Mouse (Mus musculus): ENCODE data around the gene Ttc28. TPM values are rescaled to one million over a fixed set of nuclear protein-coding genes. Genes with fewer than 3 reads are reported as not detected.

Gene Ttc28
- total RNA-seq, 1 experiment: 5.8 TPM

- Histone ChIP-seq H3K9me3 (ENCODE audit: control insufficient read depth, insufficient read depth, low read depth, low read length) (no peaks in the 10 kb centered on the region), H3K27ac (ENCODE audit: insufficient read depth, low read depth, low read length, poor library complexity, severe bottlenecking) (no peak overlapping the region), H3K36me3 (ENCODE audit: control insufficient read depth, insufficient read depth, low read length, poor library complexity, severe bottlenecking) (no peaks in the 10 kb centered on the region), H3K4me3 (ENCODE audit: insufficient read depth in 1 of 2, low read depth in 1 of 2, low read length in 2 of 2, poor library complexity in 1 of 2, severe bottlenecking in 1 of 2) (no peak overlapping the region), H3K4me1 (ENCODE audit: control insufficient read depth in 2 of 2, insufficient read depth in 2 of 2, low read length in 2 of 2, poor library complexity in 1 of 2) (peaks cover 0 to 4% of the 10 kb centered on the region in 2 experiments; a peak in 1 of 4 replicates), H3K9ac (ENCODE audit: insufficient read depth, low read depth, low read length, poor library complexity, severe bottlenecking) (no peak overlapping the region)
- DNase-seq (ENCODE audit: low read depth, low spot score): no peak
- in situ Hi-C loops (cut with MboI; ENCODE audit: low sequenced_read_pairs in 2 of 2, unreplicated experiment in 2 of 2): no loop called here
- no peak for TF ChIP-seq ZNF384 (IDR thresholded peaks at IDR 0.05; ENCODE audit: low read depth, low read length)
- no peak for TF ChIP-seq HCFC1 (IDR thresholded peaks at IDR 0.05; ENCODE audit: borderline replicate concordance, insufficient read depth, low read length)
- no peak for TF ChIP-seq ZC3H11A (IDR thresholded peaks at IDR 0.05; ENCODE audit: borderline replicate concordance, low read depth, low read length)
- no peak for TF ChIP-seq MAFK (IDR thresholded peaks at IDR 0.05; ENCODE audit: insufficient read depth, low read depth, low read length)
- TF ChIP-seq CHD2 (IDR thresholded peaks at IDR 0.05; ENCODE audit: low read depth, low read length): no peak
Measured at GRCm38 (mm10) chr5:111097233-111098160, 217.9 kb downstream of the Ttc28 start.

- no peak overlapping the region for H3K4me3 ChIP-seq (ENCODE audit: insufficient read depth in 1 of 2, low read depth in 1 of 2, low read length in 2 of 2, poor library complexity in 1 of 2, severe bottlenecking in 1 of 2)
- TF ChIP-seq ZNF384 (IDR thresholded peaks at IDR 0.05; ENCODE audit: low read depth, low read length) (no peak), HCFC1 (IDR thresholded peaks at IDR 0.05; ENCODE audit: borderline replicate concordance, insufficient read depth, low read length) (no peak), MAFK (IDR thresholded peaks at IDR 0.05; ENCODE audit: insufficient read depth, low read depth, low read length) (no peak), CHD2 (IDR thresholded peaks at IDR 0.05; ENCODE audit: low read depth, low read length) (no peak), ZC3H11A (IDR thresholded peaks at IDR 0.05; ENCODE audit: borderline replicate concordance, low read depth, low read length) (no peak)
- H3K4me1 ChIP-seq (ENCODE audit: control insufficient read depth in 2 of 2, insufficient read depth in 2 of 2, low read length in 2 of 2, poor library complexity in 1 of 2): peaks cover 0 to 4% of the 10 kb centered on the region in 2 experiments; a peak in 1 of 4 replicates
- no peaks in the 10 kb centered on the region for H3K9me3 ChIP-seq (ENCODE audit: control insufficient read depth, insufficient read depth, low read depth, low read length)
- H3K36me3 ChIP-seq (ENCODE audit: control insufficient read depth, insufficient read depth, low read length, poor library complexity, severe bottlenecking): no peaks in the 10 kb centered on the region
- DNase-seq (ENCODE audit: low read depth, low spot score): no peak
- in situ Hi-C loops (cut with MboI; ENCODE audit: low sequenced_read_pairs in 2 of 2, unreplicated experiment in 2 of 2): no loop called here
- no peak overlapping the region for H3K9ac ChIP-seq (ENCODE audit: insufficient read depth, low read depth, low read length, poor library complexity, severe bottlenecking)
- H3K27ac ChIP-seq (ENCODE audit: insufficient read depth, low read depth, low read length, poor library complexity, severe bottlenecking): no peak overlapping the region
Measured at GRCm38 (mm10) chr5:111098516-111099274, 219.1 kb downstream of the Ttc28 start.

GRCm38 (mm10) chr5:111100585-111100984 is 221.0 kb downstream of the Ttc28 start:
- Histone ChIP-seq H3K4me1 (ENCODE audit: control insufficient read depth in 2 of 2, insufficient read depth in 2 of 2, low read length in 2 of 2, poor library complexity in 1 of 2) (peaks cover 0 to 4% of the 10 kb centered on the region in 2 experiments; a peak in 1 of 4 replicates), H3K9me3 (ENCODE audit: control insufficient read depth, insufficient read depth, low read depth, low read length) (no peaks in the 10 kb centered on the region), H3K36me3 (ENCODE audit: control insufficient read depth, insufficient read depth, low read length, poor library complexity, severe bottlenecking) (no peaks in the 10 kb centered on the region), H3K9ac (ENCODE audit: insufficient read depth, low read depth, low read length, poor library complexity, severe bottlenecking) (no peak overlapping the region), H3K4me3 (ENCODE audit: insufficient read depth in 1 of 2, low read depth in 1 of 2, low read length in 2 of 2, poor library complexity in 1 of 2, severe bottlenecking in 1 of 2) (no peak overlapping the region), H3K27ac (ENCODE audit: insufficient read depth, low read depth, low read length, poor library complexity, severe bottlenecking) (no peak overlapping the region)
- in situ Hi-C loops (cut with MboI; ENCODE audit: low sequenced_read_pairs in 2 of 2, unreplicated experiment in 2 of 2): no loop called here
- TF ChIP-seq ZNF384 (IDR thresholded peaks at IDR 0.05; ENCODE audit: low read depth, low read length) (no peak), HCFC1 (IDR thresholded peaks at IDR 0.05; ENCODE audit: borderline replicate concordance, insufficient read depth, low read length) (no peak), ZC3H11A (IDR thresholded peaks at IDR 0.05; ENCODE audit: borderline replicate concordance, low read depth, low read length) (no peak), CHD2 (IDR thresholded peaks at IDR 0.05; ENCODE audit: low read depth, low read length) (no peak), MAFK (IDR thresholded peaks at IDR 0.05; ENCODE audit: insufficient read depth, low read depth, low read length) (no peak)
- DNase-seq (ENCODE audit: low read depth, low spot score): no peak

- Histone ChIP-seq H3K9ac (ENCODE audit: insufficient read depth, low read depth, low read length, poor library complexity, severe bottlenecking) (no peak overlapping the region), H3K27ac (ENCODE audit: insufficient read depth, low read depth, low read length, poor library complexity, severe bottlenecking) (no peak overlapping the region), H3K4me1 (ENCODE audit: control insufficient read depth in 2 of 2, insufficient read depth in 2 of 2, low read length in 2 of 2, poor library complexity in 1 of 2) (peaks cover 0 to 8% of the 10 kb centered on the region in 2 experiments; a peak in 1 of 4 replicates), H3K36me3 (ENCODE audit: control insufficient read depth, insufficient read depth, low read length, poor library complexity, severe bottlenecking) (no peaks in the 10 kb centered on the region), H3K9me3 (ENCODE audit: control insufficient read depth, insufficient read depth, low read depth, low read length) (no peaks in the 10 kb centered on the region), H3K4me3 (ENCODE audit: insufficient read depth in 1 of 2, low read depth in 1 of 2, low read length in 2 of 2, poor library complexity in 1 of 2, severe bottlenecking in 1 of 2) (no peak overlapping the region)
- no peak for DNase-seq (ENCODE audit: low read depth, low spot score)
- in situ Hi-C loops (cut with MboI; ENCODE audit: low sequenced_read_pairs in 2 of 2, unreplicated experiment in 2 of 2): no loop called here
- no peak for TF ChIP-seq ZC3H11A (IDR thresholded peaks at IDR 0.05; ENCODE audit: borderline replicate concordance, low read depth, low read length)
- no peak for TF ChIP-seq CHD2 (IDR thresholded peaks at IDR 0.05; ENCODE audit: low read depth, low read length)
- TF ChIP-seq HCFC1 (IDR thresholded peaks at IDR 0.05; ENCODE audit: borderline replicate concordance, insufficient read depth, low read length): no peak
- TF ChIP-seq ZNF384 (IDR thresholded peaks at IDR 0.05; ENCODE audit: low read depth, low read length): no peak
- TF ChIP-seq MAFK (IDR thresholded peaks at IDR 0.05; ENCODE audit: insufficient read depth, low read depth, low read length): no peak
Measured at GRCm38 (mm10) chr5:111101383-111101932, 221.9 kb downstream of the Ttc28 start.
